Mouse (Mus musculus): ENCODE results near the gene Zfp821. TPM values are rescaled to one million over a fixed set of nuclear protein-coding genes. Genes with fewer than 3 reads are reported as not detected.
A peak's percentile ranks its signal among the peaks of the same experiment; 100 is the strongest.

Gene Zfp821
- polyA plus RNA-seq, 1 experiment from 2014 or later, result 31.6 TPM

GRCm38 (mm10) chr8:109693146-109693900 lies 12.0 kb upstream of the Zfp821 start, which contains the start of gene Ist1:
Ist1 (minus strand) TSS chr8:109693260.
- H3K4me3 ChIP-seq (replicated peaks), result peak within 1 kb of the TSS; percentile 98
- peak; percentile 98 for ATAC-seq (replicated peaks; ENCODE audit: low FRiP score)

GRCm38 (mm10) chr8:109694154-109694553 lies 11.2 kb upstream of the Zfp821 start:
- H3K27me3 ChIP-seq, result no peaks in the 10 kb centered on the region
- WGBS, result 39% methylated on average over 6 of the region's 6 CpGs
- no peaks in the 10 kb centered on the region for H3K9me3 ChIP-seq (replicated peaks)
- peak overlapping the region; percentile 80; the same call in 1 of the 2 replicates for H3K4me2 ChIP-seq
- no peak overlapping the region for H3K27ac ChIP-seq
- ATAC-seq (replicated peaks; ENCODE audit: low FRiP score), result no peak
- peaks cover 5% of the 10 kb centered on the region; the same call in 1 of the 2 replicates for H3K36me3 ChIP-seq
- peak overlapping the region; percentile 98; the same call in 1 of the 2 replicates for H3K4me3 ChIP-seq (replicated peaks)
- peaks cover 24% of the 10 kb centered on the region for H3K4me1 ChIP-seq
- H3K9ac ChIP-seq, result no peak overlapping the region

More at GRCm38 (mm10) chr8:109693146-109693900, 12.0 kb upstream of the Zfp821 start, which contains the start of gene Ist1:
- Histone ChIP-seq H3K9me3 (replicated peaks) (no peaks in the 10 kb centered on the region), H3K27me3 (no peaks in the 10 kb centered on the region), H3K27ac (peak within 1 kb of the TSS; percentile 86), H3K4me1 (peaks cover 24% of the 10 kb centered on the region), H3K9ac (peak within 1 kb of the TSS; percentile 83), H3K36me3 (peaks cover 5% of the 10 kb centered on the region; the same call in 1 of the 2 replicates), H3K4me2 (peak within 1 kb of the TSS; percentile 80)
- 0% methylated on average over 57 of the region's 57 CpGs for WGBS

GRCm38 (mm10) chr8:109697754-109698153 lies 7.6 kb upstream of the Zfp821 start:
- 91% methylated on average over 1 of the region's 1 CpGs for WGBS
- Histone ChIP-seq H3K4me3 (replicated peaks) (no peak overlapping the region), H3K27me3 (peaks cover 1% of the 10 kb centered on the region; the same call in 1 of the 2 replicates), H3K9me3 (replicated peaks) (no peaks in the 10 kb centered on the region), H3K4me1 (peaks cover 4% of the 10 kb centered on the region; the same call in 1 of the 2 replicates), H3K27ac (no peak overlapping the region), H3K9ac (no peak overlapping the region), H3K4me2 (no peak overlapping the region), H3K36me3 (no peaks in the 10 kb centered on the region)
- no peak for ATAC-seq (replicated peaks; ENCODE audit: low FRiP score)

- no peak for ATAC-seq (replicated peaks; ENCODE audit: low FRiP score)
Measured at GRCm38 (mm10) chr8:109698477-109698876, 6.9 kb upstream of the Zfp821 start.

GRCm38 (mm10) chr8:109704565-109705319 lies 604 bp upstream of the Zfp821 start:
- Histone ChIP-seq H3K4me1 (peaks cover 25% of the 10 kb centered on the region), H3K9me3 (replicated peaks) (no peaks in the 10 kb centered on the region), H3K27ac (peak overlapping the region; percentile 28; the same call in 1 of the 2 replicates), H3K4me2 (peak overlapping the region; percentile 91), H3K27me3 (peaks cover 4% of the 10 kb centered on the region; the same call in 1 of the 2 replicates), H3K36me3 (peaks cover 23% of the 10 kb centered on the region), H3K9ac (peak overlapping the region; percentile 93), H3K4me3 (replicated peaks) (peak overlapping the region; percentile 73)
- 7% methylated on average over 24 of the region's 24 CpGs for WGBS
- peak; percentile 63 for ATAC-seq (replicated peaks; ENCODE audit: low FRiP score)

More at GRCm38 (mm10) chr8:109698477-109698876, 6.9 kb upstream of the Zfp821 start:
- Histone ChIP-seq H3K27ac (no peak overlapping the region), H3K9me3 (replicated peaks) (no peaks in the 10 kb centered on the region), H3K27me3 (peaks cover 4% of the 10 kb centered on the region; the same call in 1 of the 2 replicates), H3K4me2 (no peak overlapping the region), H3K4me3 (replicated peaks) (no peak overlapping the region), H3K36me3 (no peaks in the 10 kb centered on the region), H3K9ac (no peak overlapping the region), H3K4me1 (peaks cover 4% of the 10 kb centered on the region; the same call in 1 of the 2 replicates)
- 82% methylated on average over 3 of the region's 3 CpGs for WGBS

- ATAC-seq (replicated peaks; ENCODE audit: low FRiP score), result peak; percentile 57
- Histone ChIP-seq H3K9me3 (replicated peaks) (no peaks in the 10 kb centered on the region), H3K4me3 (replicated peaks) (peak overlapping the region; percentile 73), H3K36me3 (peaks cover 38% of the 10 kb centered on the region), H3K27ac (peak overlapping the region; percentile 93), H3K9ac (peak overlapping the region; percentile 93), H3K27me3 (peaks cover 4% of the 10 kb centered on the region; the same call in 1 of the 2 replicates), H3K4me1 (peaks cover 25% of the 10 kb centered on the region), H3K4me2 (peak overlapping the region; percentile 91)
- under 1% methylated on average over 26 of the region's 30 CpGs for WGBS
Measured at GRCm38 (mm10) chr8:109706076-109706873, 929 bp downstream of the Zfp821 start.

- Histone ChIP-seq H3K4me1 (peaks cover 25% of the 10 kb centered on the region), H3K4me3 (replicated peaks) (peak overlapping the region; percentile 73), H3K27me3 (peaks cover 4% of the 10 kb centered on the region; the same call in 1 of the 2 replicates), H3K9ac (no peak overlapping the region; the same call in 1 of the 2 replicates), H3K9me3 (replicated peaks) (no peaks in the 10 kb centered on the region), H3K4me2 (peak overlapping the region; percentile 91), H3K27ac (peak overlapping the region; percentile 93), H3K36me3 (peaks cover 44% of the 10 kb centered on the region)
- ATAC-seq (replicated peaks; ENCODE audit: low FRiP score), result 0 out of 2 replicates have a peak, but pooled peaks have one; percentile 49
- WGBS, result 15% methylated on average over 2 of the region's 2 CpGs
Measured at GRCm38 (mm10) chr8:109706874-109707237, 1.5 kb downstream of the Zfp821 start.

- Histone ChIP-seq H3K9me3 (replicated peaks) (no peaks in the 10 kb centered on the region), H3K9ac (no peak overlapping the region), H3K4me2 (no peak overlapping the region), H3K27ac (no peak overlapping the region), H3K36me3 (peaks cover 55% of the 10 kb centered on the region), H3K27me3 (peaks cover under 1% of the 10 kb centered on the region; the same call in 1 of the 2 replicates), H3K4me1 (peaks cover 25% of the 10 kb centered on the region), H3K4me3 (replicated peaks) (no peak overlapping the region)
- ATAC-seq (replicated peaks; ENCODE audit: low FRiP score), result no peak
- 93% methylated on average over 4 of the region's 4 CpGs for WGBS
Measured at GRCm38 (mm10) chr8:109707921-109708320, 2.6 kb downstream of the Zfp821 start.

- no peak for ATAC-seq (replicated peaks; ENCODE audit: low FRiP score)
- 100% methylated on average over 1 of the region's 1 CpGs for WGBS
- H3K27ac ChIP-seq, result no peak overlapping the region
Measured at GRCm38 (mm10) chr8:109712521-109712920, 7.2 kb downstream of the Zfp821 start.

GRCm38 (mm10) chr8:109714961-109715360 lies 9.6 kb downstream of the Zfp821 start:
- Histone ChIP-seq H3K9ac (no peak overlapping the region), H3K4me2 (no peak overlapping the region), H3K9me3 (replicated peaks) (no peaks in the 10 kb centered on the region), H3K4me1 (no peaks in the 10 kb centered on the region), H3K27me3 (no peaks in the 10 kb centered on the region), H3K36me3 (peaks cover 96% of the 10 kb centered on the region), H3K27ac (no peak overlapping the region), H3K4me3 (replicated peaks) (no peak overlapping the region)
- no peak for ATAC-seq (replicated peaks; ENCODE audit: low FRiP score)
- WGBS, result 91% methylated on average over 5 of the region's 5 CpGs

More at GRCm38 (mm10) chr8:109712521-109712920, 7.2 kb downstream of the Zfp821 start:
- H3K4me3 ChIP-seq (replicated peaks), result no peak overlapping the region
- no peaks in the 10 kb centered on the region for H3K9me3 ChIP-seq (replicated peaks)
- H3K4me2 ChIP-seq, result no peak overlapping the region
- peaks cover 5% of the 10 kb centered on the region for H3K4me1 ChIP-seq
- no peak overlapping the region for H3K9ac ChIP-seq
- H3K27me3 ChIP-seq, result no peaks in the 10 kb centered on the region
- H3K36me3 ChIP-seq, result peaks cover 96% of the 10 kb centered on the region

GRCm38 (mm10) chr8:109725106-109725505 lies 19.8 kb downstream of the Zfp821 start:
- H3K27ac ChIP-seq, result 0 out of 2 replicates have a peak overlapping the region, but pooled peaks have one; percentile 22
- H3K4me3 ChIP-seq (replicated peaks), result no peak overlapping the region
- whole genome bisulfite sequencing, result 88% methylated on average over 3 of the region's 3 CpGs
- H3K9ac ChIP-seq, result no peak overlapping the region
- no peaks in the 10 kb centered on the region for H3K4me1 ChIP-seq
- H3K4me2 ChIP-seq, result no peak overlapping the region
- H3K27me3 ChIP-seq, result no peaks in the 10 kb centered on the region
- no peaks in the 10 kb centered on the region for H3K9me3 ChIP-seq (replicated peaks)
- no peak for ATAC-seq (replicated peaks; ENCODE audit: low FRiP score)
- peaks cover 86% of the 10 kb centered on the region for H3K36me3 ChIP-seq
